19 mouse cellular contexts compared by ENCODE assay signal in genomic region chr1:171112986-171113385, GRCm38 (mm10). TPM values are rescaled to one million over a fixed set of nuclear protein-coding genes. Genes with fewer than 3 reads are reported as not detected.
A peak's percentile ranks its signal among the peaks of the same experiment; 100 is the strongest.
DNase-seq lines count a peak whose midpoint lies in the region; ATAC-seq and TF ChIP-seq lines count a peak whose summit lies in the region.
"Had no signal": no experiment of that assay in that cellular context is flagged by ENCODE, and none has a peak within 500 bp of the region (broad histone marks: within the 10 kb centered on the region; RNA-seq: fewer than 3 reads in every experiment).

No protein-coding gene starts in this region.

- TF ChIP-seq RAD21 in CH12.LX (IDR thresholded peaks at IDR 0.05; ENCODE audit: low read depth, low read length) = no peak; the same call in none of the 2 replicates

- H3K4me2 ChIP-seq in hindbrain, embryonic 14.5 days (replicated peaks) = peak overlapping the region; percentile 77; the same call in 1 of the 2 replicates
- no peak overlapping the region for H3K4me2 ChIP-seq in hindbrain, embryonic 13.5 days
- H3K4me2 ChIP-seq in CH12.LX (ENCODE audit: insufficient read depth, low read depth, poor library complexity, severe bottlenecking) = peak overlapping the region; percentile 58
- peak overlapping the region; percentile 82 for H3K4me2 ChIP-seq in liver, embryonic 12.5 days

- H3K36me3 ChIP-seq in hindbrain, embryonic 14.5 days (replicated peaks; ENCODE audit: control insufficient read depth, insufficient read depth) = no peaks in the 10 kb centered on the region
- H3K36me3 ChIP-seq in hindbrain, embryonic 13.5 days = no peaks in the 10 kb centered on the region
- no peaks in the 10 kb centered on the region for H3K36me3 ChIP-seq in CH12.LX (replicated peaks in 1 of 2; ENCODE audit: control insufficient read depth in 1 of 2, insufficient read depth in 1 of 2, low read length in 1 of 2)
- no peaks in the 10 kb centered on the region for H3K36me3 ChIP-seq in liver, embryonic 12.5 days

- no peak for TF ChIP-seq EP300 in CH12.LX (IDR thresholded peaks at IDR 0.05; ENCODE audit: low read length)

- H3K79me2 ChIP-seq in CH12.LX (replicated peaks; ENCODE audit: control insufficient read depth, extremely low read depth, insufficient read depth, poor library complexity, severe bottlenecking) = no peaks in the 10 kb centered on the region

- H3K4me3 ChIP-seq in hindbrain, embryonic 14.5 days (replicated peaks; ENCODE audit: low read length) = no peak overlapping the region
- H3K4me3 ChIP-seq in hindbrain, embryonic 13.5 days = no peak overlapping the region
- H3K4me3 ChIP-seq in CH12.LX (replicated peaks in 1 of 3; ENCODE audit: low read depth in 2 of 3, low read length in 2 of 3, poor library complexity in 1 of 3) = peak overlapping the region in 2 of 3 experiments; percentile 52 to 65
- no peak overlapping the region for H3K4me3 ChIP-seq in liver, embryonic 12.5 days

- no peak overlapping the region for H3K9ac ChIP-seq in hindbrain, embryonic 14.5 days
- H3K9ac ChIP-seq in hindbrain, embryonic 13.5 days = no peak overlapping the region
- H3K9ac ChIP-seq in CH12.LX (ENCODE audit: insufficient read depth, low read depth) = peak overlapping the region; percentile 20; the same call in 1 of the 2 replicates
- no peak overlapping the region for H3K9ac ChIP-seq in liver, embryonic 12.5 days

- intact Hi-C loops in left cerebral cortex, postnatal 10 days (cut with DNase I) = loop anchor here (5.0 kb wide), 2 partner anchors 139 to 216 kb away; partner anchors contain the start of genes Adamts4 and Ndufs2

- ATAC-seq in hindbrain, embryonic 14.5 days (ENCODE audit: low FRiP score) = no peak
- no peak for ATAC-seq in hindbrain, embryonic 13.5 days (ENCODE audit: low FRiP score)
- no peak for ATAC-seq in liver, embryonic 12.5 days
- ATAC-seq: forebrain, embryonic 13.5 days; hindbrain, embryonic 16.5 days had no signal

- DNase-seq in hindbrain, embryonic 14.5 days (ENCODE audit: low spot score) = no peak
- DNase-seq in 416B (ENCODE audit: low read depth) (peak; percentile 65), CH12.LX (ENCODE audit: extremely low read depth) (no peak)
- no peak for DNase-seq in Muller cell, postnatal 12 days (ENCODE audit: inconsistent ontology term)
- DNase-seq in left cerebral cortex, postnatal 10 days (ENCODE audit: extremely low spot score in 1 of 2, low spot score in 2 of 2) = no peak
- DNase-seq in left cerebral cortex, adult 9 months (ENCODE audit: low spot score in 2 of 2) = no peak
- DNase-seq: adrenal gland, postnatal 25 days; lung, adult 18-20 months; thymus, postnatal 36 days had no signal

- TF ChIP-seq CTCF in CH12.LX (conservative IDR thresholded peaks at IDR 0.05 in 1 of 2, IDR thresholded peaks at IDR 0.05 in 1 of 2; ENCODE audit: low read depth in 2 of 2, low read length in 2 of 2) = peak in 1 of 2 experiments; percentile 41; a peak in 2 of 4 replicates

- in situ Hi-C loops in CH12.LX (cut with MboI; ENCODE audit: low pct_ligation_motif_present, low pct_unique_long_range_greater_than_20kb, low sequenced_read_pairs) = loop anchor here (5.0 kb wide), 2 partner anchors 109 to 216 kb away; partner anchors contain the start of gene Tomm40l

- TF ChIP-seq POLR2A in CH12.LX (IDR thresholded peaks at IDR 0.05; ENCODE audit: low read depth, low read length) = no peak

- WGBS in hindbrain, embryonic 14.5 days = 76% methylated on average over 4 of the region's 4 CpGs
- 79% methylated on average over 4 of the region's 4 CpGs for WGBS in hindbrain, embryonic 13.5 days
- 82% methylated on average over 4 of the region's 4 CpGs for WGBS in liver, embryonic 12.5 days (ENCODE audit: insufficient replicate concordance)

- H3K27me3 ChIP-seq in hindbrain, embryonic 14.5 days (ENCODE audit: control insufficient read depth, insufficient read depth, low read length) = no peaks in the 10 kb centered on the region
- no peaks in the 10 kb centered on the region for H3K27me3 ChIP-seq in hindbrain, embryonic 13.5 days
- no peaks in the 10 kb centered on the region for H3K27me3 ChIP-seq in CH12.LX (replicated peaks)
- H3K27me3 ChIP-seq in liver, embryonic 12.5 days (replicated peaks) = no peaks in the 10 kb centered on the region
- H3K27me3 ChIP-seq: forebrain, embryonic 13.5 days had no signal

- dilution Hi-C loops in CH12.LX (cut with MboI; ENCODE audit: extremely low pct_ligation_motif_present, extremely low pct_unique_long_range_greater_than_20kb, low sequenced_read_pairs) = no loop called here

- no peak overlapping the region for H3K27ac ChIP-seq in hindbrain, embryonic 14.5 days
- no peak overlapping the region for H3K27ac ChIP-seq in hindbrain, embryonic 13.5 days
- no peak overlapping the region for H3K27ac ChIP-seq in CH12.LX (ENCODE audit: insufficient read depth, low read depth)
- 0 out of 2 replicates have a peak overlapping the region, but pooled peaks have one; percentile 73 for H3K27ac ChIP-seq in liver, embryonic 12.5 days

- H3K4me1 ChIP-seq in hindbrain, embryonic 14.5 days (replicated peaks; ENCODE audit: control insufficient read depth, insufficient read depth, low read length) = peaks cover 5% of the 10 kb centered on the region; the same call in 1 of the 2 replicates
- peaks cover 29% of the 10 kb centered on the region for H3K4me1 ChIP-seq in hindbrain, embryonic 13.5 days (replicated peaks)
- H3K4me1 ChIP-seq in CH12.LX (ENCODE audit: control insufficient read depth in 1 of 2, insufficient read depth in 2 of 2) = peaks cover 6 to 17% of the 10 kb centered on the region in 2 experiments
- peaks cover 70% of the 10 kb centered on the region for H3K4me1 ChIP-seq in liver, embryonic 12.5 days

- H3K9me3 ChIP-seq in hindbrain, embryonic 14.5 days (ENCODE audit: control insufficient read depth, low read length) = no peaks in the 10 kb centered on the region
- no peaks in the 10 kb centered on the region for H3K9me3 ChIP-seq in hindbrain, embryonic 13.5 days
- no peaks in the 10 kb centered on the region for H3K9me3 ChIP-seq in CH12.LX (replicated peaks; ENCODE audit: low read length)
- no peaks in the 10 kb centered on the region for H3K9me3 ChIP-seq in liver, embryonic 12.5 days (replicated peaks)
- H3K9me3 ChIP-seq: forebrain, embryonic 13.5 days had no signal

TF ChIP-seq in CH12.LX, 34 proteins besides CTCF, POLR2A, EP300 and RAD21:
- TF ChIP-seq JUN (IDR thresholded peaks at IDR 0.05; ENCODE audit: insufficient read depth, low read depth, low read length) (no peak), SMC3 (IDR thresholded peaks at IDR 0.05; ENCODE audit: low read depth, low read length) (0 out of 2 replicates have a peak, but pooled peaks have one; percentile 11), MXI1 (IDR thresholded peaks at IDR 0.05; ENCODE audit: low read depth, low read length) (0 out of 2 replicates have a peak, but pooled peaks have one; percentile 19)

RNA-seq across cellular contexts. Expression of gene Cfap126, which starts 0.7 kb away (rescaled TPM):
- 11.7 and 20.3 TPM in 2 replicates for polyA plus RNA-seq in hindbrain, embryonic 14.5 days (2014; fragmentation: Nextera tagmentation; extraction: Ambion mirVana)
- 9.4 and 18.4 TPM in 2 replicates for polyA plus RNA-seq in hindbrain, embryonic 13.5 days (2015; fragmentation: Nextera tagmentation; extraction: Ambion mirVana)
- total RNA-seq in CH12.LX (2012; rRNA removed) = 0.76 and 2.0 TPM in 2 replicates
- total RNA-seq in CH12.LX (2014; rRNA removed) = 0.43 and 0.79 TPM in 2 replicates
- polyA plus RNA-seq in CH12.LX (2012; ENCODE audit: insufficient read length, low read depth) = 2.5 and 3.4 TPM in 2 replicates
- polyA plus RNA-seq in liver, embryonic 12.5 days (2016; fragmentation: Nextera tagmentation; extraction: Ambion mirVana) = 2.1 and 2.3 TPM in 2 replicates
- under 1 TPM; 0.34 to 0.69 TPM for total RNA-seq in left cerebral cortex, postnatal 10 days (2021)
- total RNA-seq: ES-E14 had no signal

RNA-seq across cellular contexts. Expression of gene Sdhc, which starts 37.4 kb away (rescaled TPM):
- 311 and 314 TPM in 2 replicates for polyA plus RNA-seq in hindbrain, embryonic 14.5 days (2014; fragmentation: Nextera tagmentation; extraction: Ambion mirVana)
- 256 and 259 TPM in 2 replicates for polyA plus RNA-seq in hindbrain, embryonic 13.5 days (2015; fragmentation: Nextera tagmentation; extraction: Ambion mirVana)
- 79.4 and 87.5 TPM in 2 replicates for total RNA-seq in CH12.LX (2012; rRNA removed)
- total RNA-seq in CH12.LX (2014; rRNA removed) = 178 and 205 TPM in 2 replicates
- 120 and 153 TPM in 2 replicates for polyA plus RNA-seq in CH12.LX (2012; ENCODE audit: insufficient read length, low read depth)
- polyA plus RNA-seq in liver, embryonic 12.5 days (2016; fragmentation: Nextera tagmentation; extraction: Ambion mirVana) = 140 and 155 TPM in 2 replicates
- total RNA-seq in left cerebral cortex, postnatal 10 days (2021) = 100 to 1,000 TPM; 200 to 210 TPM

RNA-seq across cellular contexts. Expression of gene Mpz, which starts 37.5 kb away (rescaled TPM):
- polyA plus RNA-seq in hindbrain, embryonic 14.5 days (2014; fragmentation: Nextera tagmentation; extraction: Ambion mirVana) = 3.5 and 4.8 TPM in 2 replicates
- 4.9 and 7.9 TPM in 2 replicates for polyA plus RNA-seq in hindbrain, embryonic 13.5 days (2015; fragmentation: Nextera tagmentation; extraction: Ambion mirVana)
- total RNA-seq in CH12.LX (2012; rRNA removed) (0.04 and 0.21 TPM in 2 replicates), CH12.LX (2014; rRNA removed) (not detected in 2 replicates)
- polyA plus RNA-seq in CH12.LX (2012; ENCODE audit: insufficient read length, low read depth) = 0.26 and 0.49 TPM in 2 replicates
- 0.10 and 0.18 TPM in 2 replicates for polyA plus RNA-seq in liver, embryonic 12.5 days (2016; fragmentation: Nextera tagmentation; extraction: Ambion mirVana)
- not detected for total RNA-seq in left cerebral cortex, postnatal 10 days (2021)
- total RNA-seq: layer of hippocampus, adult 18-20 months; left cerebral cortex, adult 18-20 months had no signal
- polyA plus RNA-seq: heart, embryonic 11.5 days; kidney, embryonic 14.5 days; neural tube, embryonic 14.5 days had no signal

RNA-seq across cellular contexts. Expression of gene Fcgr3, which starts 48.3 kb away (rescaled TPM):
- polyA plus RNA-seq in hindbrain, embryonic 14.5 days (2014; fragmentation: Nextera tagmentation; extraction: Ambion mirVana) = 9.6 and 11.6 TPM in 2 replicates
- polyA plus RNA-seq in hindbrain, embryonic 13.5 days (2015; fragmentation: Nextera tagmentation; extraction: Ambion mirVana) = 8.1 and 10.0 TPM in 2 replicates
- 4.3 and 8.5 TPM in 2 replicates for total RNA-seq in CH12.LX (2012; rRNA removed)
- 6.1 and 6.3 TPM in 2 replicates for total RNA-seq in CH12.LX (2014; rRNA removed)
- polyA plus RNA-seq in CH12.LX (2012; ENCODE audit: insufficient read length, low read depth) = 2.6 and 3.7 TPM in 2 replicates
- 16.1 and 17.0 TPM in 2 replicates for polyA plus RNA-seq in liver, embryonic 12.5 days (2016; fragmentation: Nextera tagmentation; extraction: Ambion mirVana)
- total RNA-seq in left cerebral cortex, postnatal 10 days (2021) = 10 to 100 TPM; 12.5 to 14.2 TPM

Comparison
In these comparisons a context has a peak if more than half of its experiments do, and no peak if none do; other contexts are left out.
1. H3K4me3 ChIP-seq: peak in CH12.LX (2 of 3); none in hindbrain, embryonic 14.5 days (single experiment), hindbrain, embryonic 13.5 days (single experiment) and liver, embryonic 12.5 days (single experiment).